Mouse (Mus musculus) right cerebral cortex, adult 2 months (tissue): ENCODE data around the gene Polh.

Experiments
- DNase-seq, 2 experiments: peaks; one replicate each; pipeline ENCODE4 v3.0.0; 2021 to 2022; ENCODE audit warnings: low spot score in 2 of 2

Gene Polh

DNA sequence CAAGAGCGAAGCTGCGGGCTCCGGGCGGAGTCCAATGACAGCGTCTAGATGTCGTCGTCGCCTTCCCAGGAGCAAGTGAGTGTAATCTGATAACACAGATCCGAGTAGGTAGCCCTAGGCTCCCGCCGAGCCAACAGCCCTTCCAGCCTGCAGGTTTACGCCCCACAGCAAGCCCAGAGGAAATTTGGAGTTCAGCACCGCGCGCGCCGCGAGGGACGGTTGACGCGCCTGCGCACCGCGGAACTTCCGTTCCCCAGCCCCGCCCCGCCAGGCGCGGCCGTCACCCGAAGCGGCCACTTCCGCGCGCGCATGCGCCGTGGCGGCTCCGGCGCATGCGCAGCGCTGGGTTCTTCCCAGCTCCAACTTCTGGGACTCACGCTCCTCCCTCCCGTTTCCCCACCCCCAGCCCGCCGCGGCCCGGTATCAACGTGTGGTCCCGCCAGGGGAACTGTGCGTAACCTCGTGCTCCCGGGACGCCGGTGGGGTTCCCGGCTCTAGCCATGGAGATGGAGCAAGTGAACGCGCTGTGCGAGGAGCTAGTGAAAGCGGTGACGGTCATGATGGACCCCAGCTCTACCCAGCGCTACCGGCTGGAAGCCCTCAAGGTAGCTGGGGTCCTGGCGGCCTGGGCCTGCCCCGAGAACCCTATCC lies at the start of gene Polh, which contains the start of gene Xpo5:
Gene Polh, minus strand, starts transcription at position 225 of the 651 bp plus-strand sequence.
Gene Xpo5, plus strand, starts transcription at position 362 of the 651 bp plus-strand sequence.
- DNase-seq: peak; percentile 88 to 91

DNA sequence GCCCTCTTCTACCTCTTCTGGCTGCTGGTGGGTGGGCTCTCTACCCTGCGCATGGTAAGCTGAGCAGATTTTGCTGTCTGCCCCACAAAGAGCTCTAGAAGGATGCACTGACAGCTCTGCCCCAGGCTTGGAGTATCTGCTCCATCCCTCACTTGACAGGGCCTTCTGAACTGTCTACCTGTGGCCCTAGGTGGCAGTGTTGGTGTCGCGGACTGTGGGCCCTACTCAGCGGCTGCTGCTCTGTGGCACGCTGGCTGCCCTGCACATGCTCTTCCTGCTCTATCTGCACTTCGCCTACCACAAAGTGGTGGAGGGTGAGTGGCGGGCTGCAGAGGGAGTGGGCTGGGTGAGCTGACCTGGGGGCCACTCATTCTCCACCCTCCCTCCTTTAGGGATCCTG lies 48.7 kb upstream of the Polh start:
- no peak for DNase-seq

DNA sequence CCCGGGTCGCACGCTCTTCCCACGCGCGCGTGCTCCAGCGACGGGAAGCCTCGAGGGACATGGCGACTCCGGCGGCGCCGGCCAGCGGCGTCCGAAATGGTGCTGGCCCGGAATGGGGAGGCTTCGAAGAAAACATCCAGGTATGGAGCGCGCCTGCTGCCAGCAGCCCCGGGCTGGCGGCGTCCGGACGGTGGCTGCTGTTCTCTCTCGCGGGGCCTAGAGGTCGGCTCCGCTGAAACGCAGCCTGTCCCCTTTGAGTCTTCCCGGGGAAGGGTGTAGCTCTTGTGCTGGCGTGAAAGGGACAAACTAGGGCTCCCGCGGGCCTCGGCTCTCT lies 45.7 kb upstream of the Polh start:
- DNase-seq: no peak

DNA sequence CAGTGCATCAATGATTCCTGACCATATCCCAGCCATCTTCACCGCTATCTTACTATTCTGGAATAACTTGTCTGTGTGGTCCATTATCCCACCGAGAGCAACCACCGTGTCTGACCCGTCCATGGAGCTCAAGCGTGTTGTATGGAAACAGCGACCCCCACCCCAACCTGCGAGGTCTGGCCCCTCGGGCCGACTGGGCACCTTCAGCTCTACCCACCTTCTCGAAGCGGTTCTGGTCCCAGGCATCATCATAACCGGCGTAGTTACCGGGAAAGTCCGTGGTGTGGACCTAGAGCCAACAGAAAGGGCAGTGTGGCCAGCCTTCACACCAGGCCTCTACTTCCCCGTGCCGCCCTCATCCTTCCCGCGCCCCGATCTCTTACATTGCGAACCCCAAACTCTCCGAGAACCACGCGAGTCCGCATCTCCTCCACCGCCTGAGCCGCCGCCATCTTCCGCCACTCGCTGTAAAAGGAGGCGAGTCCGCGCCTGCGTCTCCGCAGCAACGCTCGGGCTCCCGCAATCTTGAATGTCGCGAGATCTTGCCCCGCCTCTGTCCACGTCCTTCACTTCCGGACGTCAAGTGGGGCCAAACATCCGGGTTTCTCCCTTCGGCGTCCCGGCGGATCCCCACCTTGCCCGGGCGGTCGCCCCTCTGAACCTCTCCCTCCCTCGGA lies 45.2 kb upstream of the Polh start, which contains the start of the genes Polr1c and Yipf3:
Gene Polr1c, minus strand, starts transcription at position 543 of the 677 bp plus-strand sequence.
Gene Yipf3, plus strand, starts transcription at position 569 of the 677 bp plus-strand sequence.
- DNase-seq: peak; percentile 96

DNA sequence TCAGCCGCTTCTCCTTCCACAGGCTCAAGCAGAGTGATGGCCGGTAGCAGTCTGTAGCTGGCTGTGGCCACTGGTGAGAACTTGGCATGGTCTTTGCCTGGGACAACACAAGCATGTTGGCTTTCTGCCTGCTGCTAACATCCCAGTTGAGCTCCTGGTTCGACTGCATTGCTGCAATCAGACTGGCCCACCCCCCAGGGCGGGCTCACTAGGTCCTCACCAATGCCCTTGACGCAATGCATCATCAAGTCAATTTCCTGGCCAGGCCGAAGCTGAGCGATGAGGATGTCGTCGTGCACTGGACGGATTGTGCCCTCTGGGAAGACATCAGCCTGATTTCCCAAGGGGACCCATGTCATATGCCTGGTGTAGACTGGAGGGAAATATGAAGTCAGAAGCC lies 42.1 kb upstream of the Polh start:
- DNase-seq: no peak

DNA sequence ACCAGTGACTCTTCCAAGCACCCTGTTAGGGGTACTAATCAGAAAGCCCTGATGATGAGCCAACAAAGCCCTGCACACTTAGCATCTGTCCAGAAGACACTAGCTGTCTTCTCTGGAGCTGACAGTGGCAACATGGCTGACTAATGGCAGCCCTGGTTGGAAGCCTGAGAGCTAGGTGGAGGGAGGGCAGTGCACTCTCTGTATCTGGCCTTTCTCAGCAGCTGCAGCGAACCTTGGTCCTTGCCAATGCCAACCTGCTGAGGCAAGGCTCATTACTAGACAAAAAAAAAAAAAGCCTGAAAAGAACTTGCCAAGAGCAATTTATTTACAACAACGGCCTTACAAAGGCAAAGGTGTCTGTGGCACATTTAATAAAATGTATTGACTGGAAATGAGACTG lies 41.2 kb upstream of the Polh start:
- DNase-seq: no peak

DNA sequence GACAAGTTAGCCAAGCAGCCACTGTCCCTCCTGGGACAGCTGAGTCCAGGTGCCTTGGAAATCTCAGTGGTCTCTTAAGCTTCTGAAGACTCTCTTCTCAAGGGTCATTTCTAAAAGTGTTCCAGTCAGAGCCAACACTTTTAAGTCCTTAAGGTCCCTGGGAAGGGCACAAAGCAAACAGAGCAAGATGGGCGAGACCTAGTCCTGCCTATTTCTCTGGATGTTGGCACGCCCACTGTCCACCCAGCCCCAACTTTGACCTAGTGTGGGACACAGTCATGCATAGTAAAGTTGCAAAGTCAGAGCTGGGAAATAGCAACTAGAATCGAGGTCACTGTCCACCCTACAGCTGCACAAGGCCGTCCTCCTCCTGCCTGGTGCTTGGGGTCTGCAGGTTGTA lies 40.5 kb upstream of the Polh start:
- no peak for DNase-seq

DNA sequence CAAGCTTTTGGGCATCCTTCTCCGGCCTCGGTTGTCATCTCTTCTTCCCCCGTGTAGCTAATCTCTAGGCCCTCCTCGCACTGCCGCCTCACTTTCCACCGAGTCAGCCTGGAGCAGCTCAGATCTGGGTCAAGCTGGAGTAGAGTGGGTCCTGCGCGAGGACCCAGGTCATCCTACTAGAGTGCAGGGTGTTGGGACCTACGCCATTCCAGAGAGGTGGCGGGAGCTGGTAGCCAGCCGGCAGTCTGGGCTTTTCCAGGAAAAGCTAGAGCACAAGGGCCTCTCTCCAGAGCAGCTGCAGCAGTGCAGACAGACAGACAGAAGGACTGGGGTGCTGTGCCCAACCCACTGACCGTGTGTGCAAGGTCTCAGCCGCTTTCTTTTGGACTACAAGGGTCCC lies 39.8 kb upstream of the Polh start:
- DNase-seq: no peak

DNA sequence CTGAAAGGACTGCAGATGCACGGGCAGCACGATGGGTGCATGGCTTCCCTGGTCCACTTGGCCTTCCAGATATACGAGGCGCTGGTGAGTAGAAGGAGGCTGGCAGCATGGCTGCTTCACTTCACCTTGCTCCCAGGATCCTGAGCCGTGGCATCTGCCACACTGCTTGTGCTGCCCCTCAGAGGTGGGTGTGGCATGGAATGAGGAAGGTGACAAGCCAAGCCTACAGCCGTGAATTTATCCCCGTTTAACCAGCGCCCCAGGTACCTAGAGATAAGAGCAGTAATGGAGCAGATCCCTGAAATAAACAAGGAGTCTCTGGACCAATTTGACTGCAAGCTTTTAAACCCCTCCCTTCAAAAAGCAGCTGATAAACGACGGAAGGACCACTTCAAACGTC lies 39.0 kb upstream of the Polh start:
- no peak for DNase-seq

DNA sequence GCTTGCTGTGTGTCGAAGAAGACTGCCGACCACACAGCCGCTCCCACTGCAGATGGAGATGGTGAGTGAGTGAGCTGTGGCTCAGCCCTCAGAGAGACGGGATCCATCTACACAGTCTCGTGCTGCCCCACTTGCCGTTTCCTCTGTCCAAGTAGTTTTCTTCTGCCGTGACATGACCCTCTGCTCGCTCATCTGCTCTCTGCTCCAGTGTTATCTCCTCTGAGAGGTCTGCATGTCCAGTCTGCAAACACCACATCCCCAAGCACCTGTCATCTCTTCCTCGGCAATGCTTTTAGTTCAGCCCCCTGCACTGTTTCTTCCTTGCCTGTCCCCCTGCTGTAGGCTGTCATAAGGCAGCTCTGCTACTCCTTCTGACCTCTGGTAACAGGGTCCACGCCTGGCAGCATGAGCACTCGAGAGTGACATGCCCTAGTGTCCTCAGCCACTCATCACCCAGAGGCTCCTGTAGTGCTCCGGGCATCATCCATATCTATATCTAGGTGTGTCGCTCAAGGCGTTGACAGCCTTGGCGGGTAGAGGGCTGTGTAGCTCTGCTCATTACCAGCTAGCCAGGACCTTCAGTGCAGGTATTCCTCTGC lies 37.2 kb upstream of the Polh start:
- DNase-seq: no peak

DNA sequence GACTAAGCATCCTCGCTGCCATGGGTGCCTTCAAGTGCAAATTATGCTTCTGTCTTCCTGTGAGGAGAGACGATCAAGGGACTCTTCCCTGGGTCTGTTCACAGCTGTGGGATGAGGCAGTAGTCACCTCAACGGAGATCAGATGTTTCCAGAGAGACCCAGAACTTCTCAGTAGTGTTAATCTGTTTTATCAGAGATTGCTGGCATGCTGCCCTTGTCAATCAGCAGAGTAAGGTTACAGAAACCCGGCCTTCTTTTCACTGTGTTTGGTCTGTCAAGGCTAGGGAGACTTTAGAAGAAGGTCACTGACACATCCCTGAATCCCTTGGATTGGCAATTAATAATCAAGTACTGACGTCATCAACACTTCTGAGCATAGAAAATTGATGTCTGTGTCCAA lies 35.0 kb upstream of the Polh start:
- no peak for DNase-seq

DNA sequence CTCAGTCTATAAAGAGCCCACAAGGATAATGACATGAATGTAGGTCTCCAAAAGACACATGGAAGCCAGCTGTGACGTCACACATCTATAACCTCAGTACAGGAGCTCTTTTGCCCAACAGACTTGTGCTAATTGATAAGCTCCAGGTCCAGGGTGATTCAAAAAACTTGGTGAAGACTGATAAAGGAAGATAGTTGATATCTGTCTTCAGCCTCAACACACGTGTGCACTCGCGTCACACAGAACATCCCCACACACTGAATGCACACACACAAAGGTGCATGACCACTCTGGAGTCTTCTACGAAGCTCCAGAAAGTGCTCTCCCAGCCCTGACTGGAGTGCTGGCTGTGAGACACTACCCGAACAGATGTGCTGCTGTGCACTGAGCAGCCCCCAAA lies 34.6 kb upstream of the Polh start:
- no peak for DNase-seq

DNA sequence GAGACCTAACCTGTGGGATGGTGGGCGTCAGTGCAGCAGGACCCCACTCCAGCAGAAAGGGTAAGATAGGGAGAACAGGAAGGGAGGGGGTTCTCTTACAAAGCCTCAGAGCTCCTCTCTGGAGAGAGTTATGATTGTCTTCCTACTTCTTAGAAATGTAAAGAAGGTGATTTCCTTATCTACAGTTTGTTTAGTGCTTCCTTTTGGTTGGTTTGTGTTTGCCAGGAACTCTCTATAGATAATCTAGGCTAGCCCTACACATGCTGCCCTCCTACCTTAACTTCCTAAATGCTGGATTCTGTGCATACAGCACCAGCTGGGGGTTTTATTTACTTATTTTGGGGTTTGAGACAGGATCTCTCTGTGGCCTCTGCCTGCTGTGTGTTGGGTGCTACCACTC lies 33.6 kb upstream of the Polh start:
- DNase-seq: no peak

DNA sequence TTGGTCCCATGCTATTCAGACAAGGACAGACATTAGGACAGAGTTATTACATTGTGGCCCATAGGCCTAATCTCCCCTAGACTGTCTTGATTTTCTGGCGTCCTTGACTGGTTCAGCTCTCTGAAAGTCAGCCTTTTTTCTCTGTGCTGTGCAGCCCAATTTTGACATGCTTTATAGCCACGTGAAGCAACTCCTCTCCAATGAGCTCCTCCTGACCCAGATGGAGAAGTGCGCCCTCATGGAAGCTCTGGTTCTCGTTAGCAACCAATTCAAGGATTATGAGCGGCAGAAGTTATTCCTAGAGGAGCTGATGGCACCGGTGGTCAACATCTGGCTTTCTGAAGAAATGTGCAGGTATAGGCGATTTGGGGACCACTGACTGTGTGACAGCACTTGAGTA lies 25.1 kb upstream of the Polh start:
- DNase-seq: no peak

DNA sequence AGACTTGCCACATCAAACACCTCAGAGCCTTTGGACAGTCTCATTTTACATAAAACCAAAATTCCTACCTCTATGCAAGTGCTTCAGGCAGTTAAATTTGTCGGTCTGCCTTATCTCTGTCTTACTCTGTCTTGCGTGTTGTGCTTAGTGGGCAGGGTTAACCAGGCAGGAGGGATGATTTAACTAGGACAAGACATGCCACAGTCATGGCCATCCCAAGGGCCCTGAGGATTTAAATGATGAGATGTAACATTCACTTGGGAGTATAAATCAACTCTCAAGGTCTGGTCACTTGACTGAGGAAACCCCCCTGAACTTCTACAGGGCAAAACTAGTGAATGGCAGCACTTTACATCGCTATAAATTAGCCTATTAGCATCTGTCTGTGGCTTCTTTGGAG lies 19.2 kb upstream of the Polh start:
- no peak for DNase-seq

DNA sequence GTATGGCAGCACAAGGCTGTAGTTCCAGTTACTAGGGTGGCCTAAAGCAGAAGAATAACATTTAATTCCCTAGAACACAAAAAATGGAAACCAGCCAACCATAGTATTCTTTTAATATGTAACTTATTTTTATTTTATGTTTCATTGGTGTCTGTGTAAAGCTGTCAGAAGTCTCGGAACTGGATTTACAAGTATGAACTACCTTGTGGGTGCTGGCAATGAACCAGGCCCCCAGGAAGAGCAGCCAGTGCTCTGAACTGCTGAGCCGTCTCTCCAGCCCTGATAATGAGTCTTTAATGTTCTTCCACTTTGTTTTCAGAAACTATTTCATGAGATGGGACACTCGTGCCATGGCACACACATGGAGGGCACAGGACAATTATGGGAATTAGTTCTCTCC lies 8.1 kb upstream of the Polh start:
- DNase-seq: no peak

DNA sequence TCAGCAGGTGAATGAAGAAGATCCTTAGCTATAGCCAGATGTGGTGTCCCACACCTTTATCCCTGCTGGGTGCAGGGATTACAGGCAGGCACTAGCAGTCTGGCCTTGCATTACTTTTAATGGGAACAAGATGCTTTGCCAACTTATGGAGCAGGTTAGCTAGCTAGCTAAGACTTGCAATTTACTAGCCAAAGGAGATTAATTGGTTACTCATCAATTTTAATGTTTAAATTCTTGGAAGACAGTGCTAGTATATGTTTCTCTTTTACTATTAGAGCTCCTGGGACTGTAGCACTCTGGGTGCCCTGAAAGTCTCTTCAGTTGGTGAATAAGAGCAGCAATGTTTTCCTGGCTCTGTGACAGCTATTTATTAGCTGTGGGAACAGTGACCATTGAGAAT lies 4.2 kb upstream of the Polh start:
- no peak for DNase-seq

DNA sequence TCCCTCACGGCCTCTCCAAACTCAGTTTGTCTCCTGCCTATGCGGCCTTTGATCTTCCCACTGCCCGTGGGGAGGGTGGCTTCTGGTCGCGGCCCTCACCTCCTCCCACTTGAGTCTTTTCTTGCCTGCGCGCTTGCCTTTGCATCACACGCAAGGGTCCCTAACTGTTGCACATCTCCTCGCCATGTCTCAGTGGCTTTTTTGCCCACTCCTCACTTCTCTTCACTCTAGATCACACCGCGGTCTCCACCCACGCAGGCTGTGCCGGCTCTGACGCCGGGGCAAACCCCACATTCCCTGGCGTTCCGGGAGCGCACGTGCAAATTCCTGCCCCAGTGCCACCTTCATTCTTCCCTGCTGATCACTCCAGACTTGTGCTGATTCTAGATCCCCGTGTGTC lies 633 bp upstream of the Polh start:
- peak; percentile 21 to 44 for DNase-seq

DNA sequence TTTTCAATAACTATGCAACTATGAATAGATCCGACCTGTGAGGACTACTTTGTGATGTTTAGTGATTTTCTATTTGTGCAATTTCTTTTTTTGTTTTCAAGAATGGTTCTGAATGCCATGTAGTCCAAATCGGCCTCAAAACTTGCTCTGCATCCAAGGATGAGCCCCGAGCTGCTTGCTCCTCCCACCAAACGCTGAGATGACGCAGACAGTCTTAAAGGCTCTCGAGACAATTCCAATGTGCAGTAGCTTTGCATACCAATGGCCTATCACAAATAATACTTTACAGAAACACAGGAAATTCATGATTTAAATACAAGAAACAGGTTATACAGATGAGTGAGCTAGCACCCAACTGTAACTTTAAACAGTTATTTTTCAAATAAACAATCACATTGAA lies 1.3 kb downstream of the Polh start:
- DNase-seq: no peak

DNA sequence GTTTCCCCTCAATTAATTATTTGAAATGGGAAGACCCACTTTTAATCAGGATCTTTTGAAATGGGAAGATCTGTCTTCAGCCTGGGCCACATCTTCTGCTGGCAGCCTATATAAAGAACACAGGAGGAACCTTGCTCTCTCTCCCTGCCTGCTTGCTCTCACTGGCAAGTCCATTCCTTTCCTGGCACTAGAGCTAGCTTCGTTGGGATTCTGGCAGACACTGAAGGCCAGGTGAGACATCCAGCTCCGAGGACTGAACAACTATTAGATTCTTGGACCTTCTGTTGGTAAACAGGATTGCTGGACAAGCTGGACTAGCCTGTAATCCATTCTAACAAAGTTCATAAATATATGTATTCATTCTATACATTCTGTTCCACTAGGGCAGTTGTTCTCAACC lies 13.6 kb downstream of the Polh start:
- DNase-seq: no peak

DNA sequence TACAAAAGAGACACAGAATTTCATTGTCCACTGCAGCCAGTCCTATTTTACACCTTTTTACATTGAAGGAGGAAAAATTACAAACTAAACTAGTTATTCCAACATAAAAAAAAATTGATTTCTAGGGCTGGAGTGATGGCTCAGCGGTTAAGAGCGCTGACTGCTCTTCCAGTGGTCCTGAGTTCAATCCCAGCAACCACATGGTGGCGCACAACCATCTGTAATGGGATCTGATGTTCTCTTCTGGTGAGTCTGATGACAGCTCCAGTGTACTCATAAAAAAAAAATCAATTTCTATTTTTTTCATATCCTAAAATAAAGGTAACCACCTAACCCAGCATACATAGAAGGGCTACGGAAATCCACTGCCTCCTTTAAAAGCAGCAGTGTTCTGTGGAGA lies 20.2 kb downstream of the Polh start:
- DNase-seq: no peak

DNA sequence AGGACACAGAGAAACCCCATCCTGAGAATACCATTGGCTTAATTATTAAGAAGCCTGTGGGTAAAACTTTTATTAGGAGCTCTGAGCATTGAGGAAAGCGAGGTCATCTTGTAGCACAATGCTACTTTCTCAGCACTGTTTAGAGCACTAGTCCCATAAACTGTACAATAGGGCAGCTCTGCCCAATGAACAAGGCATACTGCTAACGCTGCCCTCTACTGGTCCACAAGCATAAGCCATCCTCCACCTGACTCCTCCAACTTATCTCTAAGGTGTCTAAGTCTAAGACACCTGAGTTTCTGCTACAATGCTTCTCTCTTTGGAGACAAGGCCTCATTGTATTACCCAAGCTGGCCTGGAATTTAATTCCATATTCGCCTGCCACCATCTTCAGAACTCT lies 31.9 kb downstream of the Polh start:
- no peak for DNase-seq

DNA sequence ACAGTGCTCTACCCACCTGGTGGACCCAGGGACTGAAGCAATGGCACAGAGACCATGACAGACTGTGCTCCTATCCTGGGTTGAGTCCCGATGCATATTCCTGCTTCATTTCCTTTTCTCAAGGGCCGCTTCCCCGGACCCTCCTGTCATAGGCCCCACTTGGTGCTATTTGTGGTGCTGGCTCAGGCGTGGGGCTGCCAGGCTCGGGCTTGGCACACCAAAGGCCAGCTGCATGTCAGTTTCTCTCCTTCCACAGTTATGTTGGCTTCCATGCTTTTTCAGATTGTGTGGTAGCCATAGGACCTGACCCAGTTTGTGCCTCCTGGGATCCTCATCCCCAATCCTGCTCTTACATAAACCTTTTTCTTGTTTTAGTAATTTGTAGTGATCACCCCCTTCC lies 33.7 kb downstream of the Polh start:
- DNase-seq: no peak
